Mouse (Mus musculus): ENCODE results near the gene Polh. TPM values are rescaled to one million over a fixed set of nuclear protein-coding genes. Genes with fewer than 3 reads are reported as not detected.
A peak's percentile ranks its signal among the peaks of the same experiment; 100 is the strongest.

Gene Polh
- polyA plus RNA-seq, 1 experiment from 2014 or later, result 14.8 TPM

DNA sequence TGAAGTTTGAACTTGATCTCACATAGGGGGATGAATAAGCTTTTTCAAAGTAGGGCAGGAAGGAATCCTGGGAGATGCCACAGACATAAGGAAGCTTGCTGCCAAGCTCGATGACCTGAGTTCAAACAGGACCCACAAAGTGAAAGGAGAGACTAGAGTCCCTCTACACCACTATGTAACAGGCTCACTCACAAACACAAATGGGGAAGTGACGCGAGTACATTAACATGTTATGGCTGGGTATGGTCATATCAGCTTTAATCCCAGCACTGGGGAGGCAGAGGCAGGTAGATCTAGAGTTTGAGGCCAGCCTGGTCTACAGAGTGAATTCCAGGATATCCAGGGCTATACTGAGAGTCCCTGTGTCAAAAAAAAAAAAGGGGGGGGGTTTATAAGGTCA is 48.1 kb downstream of the Polh start:
- 96% methylated on average over 3 of the region's 3 CpGs for WGBS
- H3K4me3 ChIP-seq (replicated peaks), result no peak overlapping the region
- H3K4me1 ChIP-seq (replicated peaks), result peaks cover 14% of the 10 kb centered on the region
- H3K4me2 ChIP-seq (replicated peaks), result no peak overlapping the region
- no peaks in the 10 kb centered on the region for H3K36me3 ChIP-seq
- H3K27me3 ChIP-seq (replicated peaks), result no peaks in the 10 kb centered on the region
- H3K9ac ChIP-seq, result no peak overlapping the region
- ATAC-seq, result no peak
- H3K27ac ChIP-seq, result no peak overlapping the region
- no peaks in the 10 kb centered on the region for H3K9me3 ChIP-seq

GRCm38 (mm10) chr17:46152847-46153782 is 49.3 kb downstream of the Polh start, which contains the start of gene Mad2l1bp:
Gene Mad2l1bp (minus strand): TSS chr17:46153553.
- Histone ChIP-seq H3K9me3 (no peaks in the 10 kb centered on the region), H3K9ac (peak within 1 kb of the TSS; percentile 69), H3K27ac (peak within 1 kb of the TSS; percentile 62), H3K4me3 (replicated peaks) (peak within 1 kb of the TSS; percentile 67), H3K4me2 (replicated peaks) (peak within 1 kb of the TSS; percentile 87), H3K36me3 (peaks cover under 1% of the 10 kb centered on the region; the same call in 1 of the 2 replicates), H3K4me1 (replicated peaks) (peaks cover 12% of the 10 kb centered on the region), H3K27me3 (replicated peaks) (no peaks in the 10 kb centered on the region)
- WGBS, result 4% methylated on average over 33 of the region's 33 CpGs
- peak; percentile 94 for ATAC-seq

GRCm38 (mm10) chr17:46143578-46144423 is 58.6 kb downstream of the Polh start, which contains the start of gene Rsph9:
Gene Rsph9 (minus strand): TSS chr17:46144216.
- ATAC-seq, result peak; percentile 99
- Histone ChIP-seq H3K36me3 (peaks cover 17% of the 10 kb centered on the region), H3K4me3 (replicated peaks) (peak within 1 kb of the TSS; percentile 47), H3K9me3 (no peaks in the 10 kb centered on the region), H3K9ac (peak within 1 kb of the TSS; percentile 48), H3K4me1 (replicated peaks) (peaks cover 6% of the 10 kb centered on the region), H3K27ac (no peak within 1 kb of the TSS), H3K4me2 (replicated peaks) (peak within 1 kb of the TSS; percentile 90), H3K27me3 (replicated peaks) (no peaks in the 10 kb centered on the region)
- 6% methylated on average over 37 of the region's 37 CpGs for WGBS

DNA sequence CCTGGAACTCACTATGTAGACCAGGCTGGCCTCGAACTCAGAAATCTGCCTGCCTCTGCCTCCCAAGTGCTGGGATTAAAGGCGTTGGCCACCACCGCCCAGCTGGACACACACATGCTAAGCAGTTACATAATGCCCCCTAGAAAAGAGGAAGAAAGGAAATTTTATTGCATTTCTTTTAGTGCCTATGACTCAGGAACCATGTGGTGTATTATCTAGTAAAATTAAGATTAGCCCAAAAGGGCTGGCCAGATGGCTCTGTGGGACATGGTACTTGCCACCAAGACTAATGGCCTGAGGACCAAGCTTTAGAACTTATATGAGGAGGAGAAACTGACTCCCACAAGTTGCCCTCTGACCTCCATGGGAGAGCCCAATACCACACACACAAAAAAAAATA is 62.6 kb downstream of the Polh start:
- Histone ChIP-seq H3K9me3 (no peaks in the 10 kb centered on the region), H3K36me3 (no peaks in the 10 kb centered on the region), H3K27ac (no peak overlapping the region), H3K4me1 (replicated peaks) (peaks cover 6% of the 10 kb centered on the region), H3K4me2 (replicated peaks) (no peak overlapping the region), H3K4me3 (replicated peaks) (no peak overlapping the region), H3K9ac (no peak overlapping the region), H3K27me3 (replicated peaks) (no peaks in the 10 kb centered on the region)
- WGBS, result 82% methylated on average over 3 of the region's 3 CpGs
- ATAC-seq, result no peak

DNA sequence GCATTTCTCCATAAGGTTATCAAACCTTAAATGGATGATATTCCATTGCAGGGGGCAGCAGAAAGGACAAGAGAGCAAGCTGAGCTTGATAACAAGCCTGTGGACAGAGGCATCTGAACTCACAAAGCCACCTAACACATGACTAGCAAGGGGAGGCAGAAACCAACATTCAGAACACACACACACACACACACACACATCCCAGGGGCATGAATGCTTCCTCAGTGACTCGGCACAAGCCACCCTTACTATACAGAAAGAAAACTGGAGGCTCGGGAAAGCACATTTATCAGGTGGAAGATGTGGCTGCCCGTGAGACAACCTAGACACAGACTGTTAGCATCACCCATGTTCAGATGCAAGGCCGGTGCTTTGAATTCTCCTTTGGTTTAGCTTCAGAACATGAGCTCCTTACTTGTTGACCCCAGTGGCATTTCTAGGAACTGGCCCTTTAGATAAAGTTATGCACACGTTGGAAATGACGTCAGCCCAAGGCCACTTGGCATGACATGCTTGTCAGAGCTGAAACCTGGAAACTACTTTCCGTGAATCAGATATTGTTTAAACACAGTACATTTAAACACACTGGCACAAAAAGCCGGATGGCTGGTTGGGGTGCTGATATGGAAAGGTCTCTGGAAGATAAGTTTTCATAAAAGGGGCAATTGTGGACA is 63.7 kb downstream of the Polh start:
- Histone ChIP-seq H3K36me3 (no peaks in the 10 kb centered on the region), H3K9me3 (no peaks in the 10 kb centered on the region), H3K4me3 (replicated peaks) (no peak overlapping the region), H3K27me3 (replicated peaks) (no peaks in the 10 kb centered on the region), H3K4me1 (replicated peaks) (peaks cover 5% of the 10 kb centered on the region), H3K9ac (no peak overlapping the region), H3K27ac (no peak overlapping the region), H3K4me2 (replicated peaks) (no peak overlapping the region)
- 67% methylated on average over 8 of the region's 8 CpGs for WGBS
- ATAC-seq, result no peak

DNA sequence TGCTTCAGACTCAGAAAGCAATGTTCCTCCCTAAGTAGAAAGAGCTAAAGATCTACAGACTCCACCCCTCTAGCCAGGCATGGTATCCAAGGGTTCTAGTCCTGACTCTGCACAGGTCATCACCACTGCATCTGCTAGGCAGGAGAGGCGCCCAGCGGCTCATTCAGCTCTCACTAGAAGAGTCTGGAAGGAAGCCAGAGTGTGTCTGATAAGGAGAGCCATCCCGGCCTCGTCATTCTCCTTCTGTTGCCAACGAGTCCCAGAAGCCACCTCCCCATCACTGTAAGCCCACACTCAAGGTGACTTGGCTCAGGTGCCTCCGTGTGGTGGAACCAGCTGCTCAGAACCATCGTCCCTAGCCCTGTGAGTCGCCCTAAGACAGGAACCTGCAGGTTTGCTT is 69.6 kb downstream of the Polh start:
- ATAC-seq, result no peak
- H3K4me1 ChIP-seq (replicated peaks), result no peaks in the 10 kb centered on the region
- H3K4me3 ChIP-seq (replicated peaks), result no peak overlapping the region
- H3K36me3 ChIP-seq, result peaks cover 17% of the 10 kb centered on the region; the same call in 1 of the 2 replicates
- no peaks in the 10 kb centered on the region for H3K9me3 ChIP-seq
- H3K4me2 ChIP-seq (replicated peaks), result no peak overlapping the region
- no peaks in the 10 kb centered on the region for H3K27me3 ChIP-seq (replicated peaks)
- WGBS, result 71% methylated on average over 8 of the region's 8 CpGs
- H3K9ac ChIP-seq, result no peak overlapping the region
- H3K27ac ChIP-seq, result no peak overlapping the region

DNA sequence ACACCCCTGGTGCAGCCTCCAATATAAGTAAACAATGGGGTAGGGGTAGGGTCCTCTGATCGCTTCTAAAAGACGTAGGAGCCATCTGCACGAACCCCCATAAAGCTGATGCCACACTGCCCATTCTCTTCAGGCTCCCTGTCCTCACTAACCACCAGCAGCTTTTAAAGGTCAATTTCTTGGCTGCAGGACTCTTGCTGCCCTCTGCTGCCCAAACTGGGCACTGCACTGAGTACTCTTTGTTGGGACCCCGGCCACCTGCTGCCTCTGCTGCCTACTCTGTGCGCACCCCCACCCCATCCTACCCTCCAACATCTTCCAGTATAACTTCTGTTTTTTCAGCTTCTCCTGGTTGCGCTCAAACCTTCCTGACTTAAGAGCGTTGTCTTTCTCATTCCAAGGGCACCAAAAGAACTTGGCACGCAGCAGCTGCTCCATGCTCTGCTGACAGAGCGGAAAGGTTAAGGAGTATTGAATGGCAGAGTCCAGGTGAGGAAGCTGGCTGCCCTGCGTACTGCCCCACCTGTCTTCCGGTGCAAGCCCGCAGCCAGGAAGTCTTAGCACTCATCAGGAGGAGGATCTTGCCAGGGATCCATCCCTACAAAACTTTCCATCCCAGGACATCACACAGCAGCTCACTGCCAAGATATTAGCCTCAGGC is 70.3 kb downstream of the Polh start:
- no peak overlapping the region for H3K27ac ChIP-seq
- no peaks in the 10 kb centered on the region for H3K27me3 ChIP-seq (replicated peaks)
- H3K4me1 ChIP-seq (replicated peaks), result no peaks in the 10 kb centered on the region
- H3K9me3 ChIP-seq, result no peaks in the 10 kb centered on the region
- ATAC-seq, result peak; percentile 42
- no peak overlapping the region for H3K4me3 ChIP-seq (replicated peaks)
- no peak overlapping the region for H3K4me2 ChIP-seq (replicated peaks)
- no peak overlapping the region; the same call in 1 of the 2 replicates for H3K9ac ChIP-seq
- peaks cover 20% of the 10 kb centered on the region; the same call in 1 of the 2 replicates for H3K36me3 ChIP-seq
- WGBS, result 14% methylated on average over 12 of the region's 12 CpGs

- WGBS, result 76% methylated on average over 13 of the region's 13 CpGs
- H3K4me2 ChIP-seq (replicated peaks), result no peak overlapping the region
- H3K9me3 ChIP-seq, result no peaks in the 10 kb centered on the region
- H3K27ac ChIP-seq, result no peak overlapping the region
- no peak overlapping the region for H3K9ac ChIP-seq
- peak; percentile 37; the same call in 1 of the 2 replicates for ATAC-seq
- H3K27me3 ChIP-seq (replicated peaks), result no peaks in the 10 kb centered on the region
- H3K4me1 ChIP-seq (replicated peaks), result no peaks in the 10 kb centered on the region
- H3K4me3 ChIP-seq (replicated peaks), result no peak overlapping the region
- peaks cover 42% of the 10 kb centered on the region for H3K36me3 ChIP-seq
These were observed 72.5 kb downstream of the Polh start for GRCm38 (mm10) chr17:46129741-46130498.

DNA sequence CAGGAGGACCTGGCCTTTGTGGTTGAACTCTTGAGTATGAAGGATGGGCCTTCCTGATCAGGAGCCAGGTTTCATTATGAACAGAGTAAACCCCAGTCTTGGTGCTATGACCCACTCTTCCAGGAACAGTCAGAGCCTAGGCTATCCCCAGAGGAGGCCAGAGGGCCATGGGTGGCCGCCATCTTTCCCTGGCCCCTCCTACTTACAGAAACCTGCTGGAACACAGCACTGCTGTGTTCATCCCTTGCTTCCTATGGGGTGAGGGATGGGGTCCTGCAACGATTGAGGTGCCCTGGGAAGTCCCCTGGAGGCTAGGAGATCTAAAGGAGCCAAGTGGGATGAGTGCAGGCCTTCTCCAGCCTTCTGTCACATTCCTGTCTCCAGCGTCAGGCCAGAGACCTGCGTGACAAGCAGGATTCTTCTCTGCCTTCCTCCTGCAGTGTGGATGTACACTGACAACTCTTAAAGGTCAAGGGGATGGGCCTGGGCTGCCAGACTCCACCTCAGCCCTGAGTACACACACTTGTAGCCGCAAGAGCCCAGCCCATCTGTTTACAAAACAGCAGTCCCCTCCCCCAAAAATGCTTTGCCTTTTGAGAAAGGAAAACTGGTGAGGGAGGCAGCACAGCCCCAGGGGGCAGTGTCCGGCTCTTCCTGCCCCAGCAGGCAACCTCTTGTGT is 74.5 kb downstream of the Polh start:
- no peaks in the 10 kb centered on the region for H3K4me1 ChIP-seq (replicated peaks)
- no peaks in the 10 kb centered on the region for H3K9me3 ChIP-seq
- 76% methylated on average over 6 of the region's 6 CpGs for WGBS
- H3K27me3 ChIP-seq (replicated peaks), result no peaks in the 10 kb centered on the region
- peaks cover 55% of the 10 kb centered on the region for H3K36me3 ChIP-seq
- no peak overlapping the region for H3K4me3 ChIP-seq (replicated peaks)
- H3K27ac ChIP-seq, result no peak overlapping the region
- H3K9ac ChIP-seq, result no peak overlapping the region
- ATAC-seq, result no peak
- H3K4me2 ChIP-seq (replicated peaks), result no peak overlapping the region

GRCm38 (mm10) chr17:46126608-46127007 is 75.8 kb downstream of the Polh start:
- Histone ChIP-seq H3K4me3 (replicated peaks) (no peak overlapping the region), H3K4me2 (replicated peaks) (no peak overlapping the region), H3K4me1 (replicated peaks) (no peaks in the 10 kb centered on the region), H3K27ac (no peak overlapping the region), H3K9ac (no peak overlapping the region), H3K9me3 (no peaks in the 10 kb centered on the region), H3K36me3 (peaks cover 62% of the 10 kb centered on the region), H3K27me3 (replicated peaks) (no peaks in the 10 kb centered on the region)
- WGBS, result 69% methylated on average over 6 of the region's 6 CpGs
- ATAC-seq, result no peak

Data from intestine, embryonic 15.5 days (tissue).